Comparison of ENCODE assay signal across 9 mouse cellular contexts in the genomic region with DNA sequence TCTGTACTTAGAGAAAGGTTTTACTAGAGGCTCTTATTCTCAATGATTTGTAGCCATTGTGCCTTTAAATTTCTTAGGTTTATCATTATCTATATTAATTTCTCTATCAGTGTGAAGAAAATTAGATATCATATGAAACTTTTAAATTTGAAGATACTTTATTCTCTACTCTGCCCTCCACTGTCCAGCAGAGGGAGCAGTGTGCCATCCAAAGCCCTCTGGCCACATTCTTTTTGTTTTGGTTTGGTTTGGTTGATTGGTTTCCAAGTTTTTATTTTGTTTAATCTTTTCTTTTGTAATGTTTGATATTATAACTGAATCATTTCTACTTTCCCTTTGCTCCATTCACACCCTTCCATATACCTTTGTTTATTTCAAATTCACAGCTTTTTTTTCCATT.
DNase-seq lines count a peak whose midpoint lies in the region; ATAC-seq and TF ChIP-seq lines count a peak whose summit lies in the region.
"Had no signal": no experiment of that assay in that cellular context is flagged by ENCODE, and none has a peak within 500 bp of the region (broad histone marks: within the 10 kb centered on the region; RNA-seq: fewer than 3 reads in every experiment).

No protein-coding gene starts in this region.

- intact Hi-C loops in left cerebral cortex, postnatal 4 days (cut with DNase I): loop anchor here (10.0 kb wide), 2 partner anchors 202 to 608 kb away; no protein-coding TSS in a partner anchor

- H3K4me1 ChIP-seq in lung, postnatal 0 days (ENCODE audit: insufficient read depth, low read depth, low read length): no peaks in the 10 kb centered on the region
- H3K4me1 ChIP-seq in cerebellum, adult 2 months (ENCODE audit: control insufficient read depth, insufficient read depth, low read length): no peaks in the 10 kb centered on the region
- H3K4me1 ChIP-seq: heart, embryonic 15.5 days had no signal

- peak; percentile 45 for TF ChIP-seq CTCF in lung, postnatal 0 days (IDR thresholded peaks at IDR 0.05)
- peak; percentile 71; the same call in 1 of the 2 replicates for TF ChIP-seq CTCF in cerebellum, adult 2 months (IDR thresholded peaks at IDR 0.05; ENCODE audit: borderline replicate concordance, insufficient read depth, low read depth, low read length)

- DNase-seq in gastrocnemius, postnatal 10 days: peak; percentile 9
- DNase-seq in gastrocnemius, adult 18-20 months (ENCODE audit: low spot score): no peak
- peak; percentile 7 for DNase-seq in lung, postnatal 0 days (ENCODE audit: low spot score)
- no peak for DNase-seq in lung, postnatal 4 days
- peak; percentile 28 to 35 for DNase-seq in cerebellum, adult 2 months
- peak; percentile 21 for DNase-seq in left cerebral cortex, postnatal 4 days
- DNase-seq in MN1 (ENCODE audit: low spot score): no peak

- H3K9me3 ChIP-seq in lung, postnatal 0 days (ENCODE audit: low read length): no peaks in the 10 kb centered on the region
- H3K9me3 ChIP-seq: heart, embryonic 15.5 days had no signal

- no peak overlapping the region for H3K27ac ChIP-seq in lung, postnatal 0 days (ENCODE audit: low read length)
- no peak overlapping the region for H3K27ac ChIP-seq in cerebellum, adult 2 months (ENCODE audit: insufficient read depth, low read length)
- H3K27ac ChIP-seq: heart, embryonic 15.5 days had no signal

- no peak for ATAC-seq in lung, postnatal 0 days
- ATAC-seq in inflammation-experienced regulatory T-cells, adult 6 months: no peak

- H3K4me3 ChIP-seq in lung, postnatal 0 days (ENCODE audit: low read depth, low read length): no peak overlapping the region
- H3K4me3 ChIP-seq in cerebellum, adult 2 months (replicated peaks; ENCODE audit: insufficient read depth, low read depth, low read length): no peak overlapping the region
- H3K4me3 ChIP-seq: heart, embryonic 15.5 days had no signal

- TF ChIP-seq EP300 in lung, postnatal 0 days (IDR thresholded peaks at IDR 0.05): no peak

- TF ChIP-seq POLR2A in cerebellum, adult 2 months (IDR thresholded peaks at IDR 0.05; ENCODE audit: borderline replicate concordance, insufficient read depth, low read length): no peak

- no peak overlapping the region for H3K9ac ChIP-seq in lung, postnatal 0 days (replicated peaks; ENCODE audit: low read depth)
- H3K9ac ChIP-seq: heart, embryonic 15.5 days had no signal

- H3K4me2 ChIP-seq in lung, postnatal 0 days (replicated peaks; ENCODE audit: low read depth, low read length): no peak overlapping the region
- H3K4me2 ChIP-seq: heart, embryonic 15.5 days had no signal

- H3K36me3 ChIP-seq in lung, postnatal 0 days (ENCODE audit: insufficient read depth, low read length): no peaks in the 10 kb centered on the region
- H3K36me3 ChIP-seq: heart, embryonic 15.5 days had no signal

- no peaks in the 10 kb centered on the region for H3K27me3 ChIP-seq in lung, postnatal 0 days (replicated peaks; ENCODE audit: insufficient read depth, low read length)
- no peaks in the 10 kb centered on the region for H3K27me3 ChIP-seq in cerebellum, adult 2 months (ENCODE audit: control insufficient read depth, insufficient read depth, low read length)
- H3K27me3 ChIP-seq: heart, embryonic 15.5 days had no signal

Comparison
In these comparisons a context has a peak if more than half of its experiments do, and no peak if none do; other contexts are left out.
1. DNase-seq: peak in gastrocnemius, postnatal 10 days (single experiment), lung, postnatal 0 days (single experiment), cerebellum, adult 2 months (2 of 2) and left cerebral cortex, postnatal 4 days (single experiment); none in gastrocnemius, adult 18-20 months (single experiment), lung, postnatal 4 days (0 of 2) and MN1 (single experiment).